Mouse (Mus musculus) left cerebral cortex, postnatal 25 days (tissue): ENCODE data around the gene Frem2. TPM values are rescaled to one million over a fixed set of nuclear protein-coding genes. Genes with fewer than 3 reads are reported as not detected.

Experiments
- DNase-seq, 2 experiments: peaks; one replicate each; pipeline ENCODE4 v3.0.0; 2022; ENCODE audit warnings: low spot score in 2 of 2, mixed read lengths in 1 of 2
- intact Hi-C: fragments of 180-260 bp; cut with DNase I; formaldehyde crosslinking; loops from one replicate; pipeline ENCODE4 v1.15.1; 2025
- total RNA-seq, 2 experiments: library from RNA; stranded (reverse); gene quantifications; 2 replicates each; pipeline ENCODE4 v1.2.3; 2021

Gene Frem2
- total RNA-seq, 2 experiments from 2014 or later = 1.4 to 1.5 TPM

DNA sequence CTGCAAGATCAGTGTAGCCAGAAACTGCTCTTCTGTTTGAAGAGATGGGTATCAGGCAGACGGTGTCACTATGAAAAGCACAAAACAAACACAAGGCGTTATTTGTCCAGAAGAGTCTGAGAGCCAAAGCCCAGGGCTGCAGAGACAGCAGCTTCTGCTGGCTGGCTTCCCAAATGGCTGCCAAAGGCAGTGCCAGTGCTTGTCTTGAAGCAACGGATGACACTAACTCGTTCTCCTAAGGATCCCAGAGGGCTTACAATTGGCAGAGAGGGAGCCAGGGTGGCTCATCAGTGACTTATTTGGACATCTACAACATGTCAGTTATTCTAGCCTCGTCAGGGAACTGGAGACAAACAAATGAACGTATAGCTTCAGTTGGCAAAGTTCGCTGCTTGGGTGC, 93.4 kb downstream of the Frem2 start:
- peak; percentile 16 to 28 for DNase-seq
- intact Hi-C loops = no loop called here

- no peak for DNase-seq
- intact Hi-C loops = no loop called here
These were observed 95.3 kb downstream of the Frem2 start for GRCm38 (mm10) chr3:53561813-53562212.

DNA sequence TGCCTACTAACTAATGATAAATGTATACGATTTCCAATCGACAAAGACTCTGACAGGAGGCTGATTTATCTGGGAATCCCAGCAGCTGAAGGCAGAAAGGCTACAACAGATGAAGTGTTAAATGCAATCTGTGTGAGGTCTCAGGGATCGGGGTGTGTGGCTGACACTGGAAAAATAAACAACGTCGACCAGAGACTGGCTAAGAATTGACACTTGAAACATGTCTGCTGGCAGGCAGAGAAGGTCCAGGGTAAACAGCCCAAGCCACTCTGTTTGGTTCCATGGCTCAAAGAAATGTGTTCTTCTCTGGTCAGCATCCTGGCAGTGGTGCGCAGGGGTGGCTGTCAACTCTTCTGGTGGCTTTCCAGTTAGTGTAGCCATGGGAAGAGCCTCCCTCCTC, 98.1 kb downstream of the Frem2 start:
- intact Hi-C loops = no loop called here

GRCm38 (mm10) chr3:53558230-53558629, 98.9 kb downstream of the Frem2 start:
- no peak for DNase-seq
- intact Hi-C loops = no loop called here

More for the DNA sequence above, 98.1 kb downstream of the Frem2 start:
- DNase-seq = no peak

- intact Hi-C loops = no loop called here
These were observed 99.6 kb downstream of the Frem2 start for GRCm38 (mm10) chr3:53557388-53558214.

GRCm38 (mm10) chr3:53555031-53555952, 101.9 kb downstream of the Frem2 start:
- no peak for DNase-seq
- intact Hi-C loops = no loop called here

More at GRCm38 (mm10) chr3:53557388-53558214, 99.6 kb downstream of the Frem2 start:
- no peak for DNase-seq

- intact Hi-C loops = no loop called here
- DNase-seq = no peak
These were observed 104.5 kb downstream of the Frem2 start for GRCm38 (mm10) chr3:53552691-53553090.

DNA sequence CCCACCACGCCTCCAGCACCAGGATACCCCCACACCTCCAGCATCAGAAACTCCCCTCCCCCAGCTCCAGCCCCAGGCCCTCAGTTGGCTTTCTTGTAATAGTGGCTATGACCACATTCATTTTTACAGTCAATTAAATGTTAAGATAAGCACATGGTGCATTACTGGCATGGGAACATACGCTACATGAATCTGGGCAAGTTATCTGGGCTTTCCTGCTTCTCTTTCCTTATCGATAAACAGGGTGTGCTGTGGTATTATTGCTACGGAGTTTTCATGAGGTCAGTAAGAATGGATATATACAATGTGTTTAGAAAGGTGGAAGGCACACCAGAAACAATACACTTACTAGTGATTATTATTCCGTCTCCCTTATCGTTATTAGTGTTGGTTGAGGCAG, 125.1 kb downstream of the Frem2 start:
- no peak for DNase-seq
- intact Hi-C loops = no loop called here

DNA sequence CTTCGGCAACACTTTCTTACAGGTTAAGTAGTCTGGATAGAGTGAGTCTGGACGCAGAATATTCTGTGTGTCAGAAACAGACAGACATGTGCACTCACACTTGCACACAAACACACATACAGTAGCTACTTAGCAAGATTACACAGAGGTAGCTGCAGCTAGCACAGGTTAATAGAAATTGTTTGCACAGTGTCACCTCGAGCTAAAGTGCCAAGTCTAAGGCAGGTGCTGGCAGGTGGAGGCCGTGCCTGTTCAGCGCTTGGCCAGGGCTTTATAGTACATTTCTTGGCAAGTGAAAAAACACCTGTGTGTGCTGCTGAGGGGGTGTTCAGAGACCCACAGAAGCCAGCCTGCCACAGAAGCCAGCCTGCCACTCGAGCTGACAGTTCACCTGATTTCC, 126.8 kb downstream of the Frem2 start:
- DNase-seq = no peak
- intact Hi-C loops = no loop called here

GRCm38 (mm10) chr3:53525737-53526136, 131.4 kb downstream of the Frem2 start:
- DNase-seq = peak; percentile 83 to 90
- intact Hi-C loops = loop anchor here (1.0 to 10.0 kb wide), 6 partner anchors 65 to 1159 kb away; partner anchors contain the start of gene Trpc4

DNA sequence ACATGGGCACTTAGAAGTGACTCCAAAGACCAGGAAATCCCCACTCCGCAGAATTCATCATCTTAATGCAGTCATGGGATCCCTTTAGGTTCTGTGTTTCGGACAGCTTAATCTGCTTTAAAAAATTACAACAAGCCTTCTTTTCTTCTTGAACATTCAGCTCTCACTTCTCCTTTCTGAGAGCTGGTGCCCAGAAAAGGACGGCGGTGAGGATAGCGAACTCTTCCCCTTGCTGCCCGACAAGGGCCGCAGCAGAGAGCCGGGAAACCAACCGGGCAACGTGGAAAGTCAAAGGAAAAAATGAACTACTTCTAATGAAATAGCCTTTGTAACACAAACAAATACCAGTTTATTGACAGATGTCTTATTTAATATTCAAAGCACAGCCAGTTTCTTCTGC, 134.4 kb downstream of the Frem2 start:
- DNase-seq = peak in 1 of 2 experiments; percentile 5
- intact Hi-C loops = loop anchor here (10.0 kb wide), 2 partner anchors 792 to 1162 kb away; no protein-coding TSS in a partner anchor

DNA sequence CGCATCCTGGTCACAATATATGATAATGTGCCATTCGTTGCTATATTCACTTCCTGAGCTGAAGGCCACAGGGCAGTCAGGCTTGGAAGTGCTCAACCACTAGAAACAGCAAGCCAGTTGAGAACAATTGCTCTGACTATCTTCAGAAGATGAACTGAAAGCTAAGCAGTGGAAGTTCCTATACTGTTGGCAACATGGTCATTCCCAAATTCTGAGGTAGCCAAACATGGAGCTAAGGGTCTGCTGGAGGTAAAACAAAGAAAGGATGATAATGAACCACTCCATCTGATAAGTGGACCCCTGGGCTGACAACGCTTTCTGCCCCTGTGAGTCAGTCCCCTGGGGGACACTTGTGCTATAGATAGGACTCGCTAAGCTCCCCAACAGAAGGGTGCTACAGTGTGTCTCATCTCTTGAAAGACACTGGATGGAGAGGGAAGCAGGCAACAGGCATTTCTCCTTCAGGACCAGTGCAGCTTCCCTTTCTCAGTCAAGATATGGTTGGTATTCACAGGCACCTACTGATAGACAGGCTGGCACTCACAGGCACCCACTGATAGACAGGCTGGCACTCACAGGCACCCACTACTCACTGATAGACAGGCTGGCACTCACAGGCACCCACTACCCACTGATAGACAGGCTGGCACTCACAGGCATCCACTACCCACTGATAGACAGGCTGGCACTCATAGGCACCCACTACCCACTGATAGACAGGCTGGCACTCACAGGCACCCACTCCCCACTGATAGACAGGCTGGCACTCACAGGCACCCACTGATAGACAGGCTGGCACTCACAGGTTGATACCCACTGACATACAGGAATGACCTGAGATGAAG, 142.7 kb downstream of the Frem2 start:
- intact Hi-C loops = no loop called here
- DNase-seq = no peak

DNA sequence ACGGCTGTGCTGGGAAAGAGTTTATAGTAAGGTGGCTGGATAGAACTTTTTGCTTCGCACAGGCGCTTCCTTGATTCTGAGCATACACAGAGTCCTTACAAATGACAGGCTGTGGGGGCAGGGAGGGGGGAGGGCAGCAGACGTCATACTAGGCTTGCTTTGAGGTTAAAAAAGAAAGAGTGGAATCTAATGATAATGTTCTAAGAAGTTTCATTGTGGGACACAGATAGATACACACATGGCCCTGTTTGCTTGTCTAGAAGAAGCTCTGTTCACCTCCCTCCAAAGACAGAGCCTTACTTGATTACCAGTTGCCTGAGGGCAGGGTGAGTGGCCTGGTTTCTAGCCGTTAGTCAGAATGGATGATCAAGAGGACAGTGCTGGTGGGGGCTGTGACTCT, 144.1 kb downstream of the Frem2 start:
- intact Hi-C loops = no loop called here
- DNase-seq = no peak

GRCm38 (mm10) chr3:53502428-53502827, 154.7 kb downstream of the Frem2 start:
- intact Hi-C loops = loop anchor here (5.0 kb wide), 1 partner anchor 1260 kb away; no protein-coding TSS in a partner anchor

GRCm38 (mm10) chr3:53498351-53498905, 158.7 kb downstream of the Frem2 start:
- intact Hi-C loops = no loop called here
- DNase-seq = no peak

More at GRCm38 (mm10) chr3:53502428-53502827, 154.7 kb downstream of the Frem2 start:
- no peak for DNase-seq

DNA sequence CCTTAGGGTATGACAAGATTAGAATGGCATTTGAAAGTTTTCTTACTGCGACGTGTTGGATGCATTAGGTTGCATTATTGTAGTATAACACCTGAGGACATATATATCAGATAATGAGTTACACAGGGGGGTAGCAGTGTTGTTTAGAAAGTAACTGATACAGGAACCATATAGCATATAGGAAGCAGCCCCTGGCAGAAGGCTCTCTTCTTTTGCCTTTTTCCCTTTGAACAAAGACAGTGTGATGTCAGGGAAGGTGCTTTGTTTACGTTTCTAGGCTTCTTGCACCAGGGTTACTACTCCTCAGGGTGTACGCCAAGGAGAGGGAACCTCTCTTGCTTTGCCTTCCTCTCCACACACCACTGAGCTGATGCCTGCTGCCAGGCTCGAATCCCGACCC, 168.8 kb downstream of the Frem2 start, which contains the start of gene Stoml3:
Gene Stoml3 (plus strand): TSS at position 301 of the 400 bp plus-strand sequence.
- intact Hi-C loops = no loop called here
- DNase-seq = no peak

DNA sequence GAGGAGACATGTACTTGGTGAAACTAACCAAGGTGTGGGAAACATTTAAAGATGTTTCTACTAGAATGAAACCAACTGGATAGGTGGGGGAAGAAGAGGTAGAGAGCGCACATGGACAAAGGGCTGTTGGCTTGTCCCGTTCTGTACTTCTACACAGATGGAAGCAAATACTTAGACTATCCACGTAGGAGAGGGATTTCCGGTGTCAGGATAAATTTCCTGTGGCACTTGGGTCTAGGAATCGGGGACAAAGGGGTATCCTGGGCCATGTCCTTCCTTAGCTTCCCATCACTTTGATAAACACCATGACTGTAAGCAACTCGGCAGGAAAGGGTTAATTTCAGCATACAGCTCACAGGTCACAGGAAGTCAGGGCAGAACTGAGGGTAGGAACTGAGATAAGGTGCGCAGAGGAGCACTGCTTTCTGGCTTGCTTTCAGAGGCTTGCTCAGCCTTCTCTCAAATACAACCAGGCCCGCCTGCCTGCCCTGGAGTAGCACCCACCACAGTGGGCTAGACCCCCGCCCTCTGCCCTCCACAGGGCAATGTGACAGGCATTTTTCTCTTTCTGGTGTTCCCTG, 170.1 kb downstream of the Frem2 start:
- intact Hi-C loops = no loop called here
- DNase-seq = no peak

GRCm38 (mm10) chr3:53486561-53486960, 170.6 kb downstream of the Frem2 start:
- no peak for DNase-seq
- intact Hi-C loops = no loop called here
